Mouse (Mus musculus) limb, embryonic 14.5 days (tissue): ENCODE data around the gene Tmem86a. TPM values are rescaled to one million over a fixed set of nuclear protein-coding genes. Genes with fewer than 3 reads are reported as not detected.

Source experiments
- ATAC-seq: fragments of 200-750 bp; cut with Nextera tagmentation; 2 replicates; pipeline ENCODE4 v1.8.0; 2017; ENCODE audit warnings: low read depth, moderate number of reproducible peaks, moderate TSS enrichment; ENCODE audit not compliant: low FRiP score
- DNase-seq: peaks from one replicate; pipeline ENCODE4 v3.0.0-alpha.2; 2015; ENCODE audit warnings: low spot score
- H3K27ac ChIP-seq: fragments of 300-500 bp; sonication (generic); replicated peaks from 2 replicates; pipeline ENCODE4 v1.5.1; 2014; ENCODE audit warnings: low read depth, mild to moderate bottlenecking, low read length, moderate library complexity, mixed read lengths
- H3K27me3 ChIP-seq: fragments of 300-500 bp; sonication (generic); 2 replicates; pipeline ENCODE4 v1.6.1; 2014; ENCODE audit warnings: low read length, mixed read lengths; ENCODE audit not compliant: control insufficient read depth, insufficient read depth
- H3K36me3 ChIP-seq: fragments of 300-500 bp; sonication (generic); 2 replicates; pipeline ENCODE4 v1.6.1; 2014; ENCODE audit warnings: mild to moderate bottlenecking, low read length, moderate library complexity, mixed read lengths; ENCODE audit not compliant: control insufficient read depth, insufficient read depth
- H3K4me1 ChIP-seq: fragments of 300-500 bp; sonication (generic); 2 replicates; pipeline ENCODE4 v1.6.1; 2014; ENCODE audit warnings: antibody characterized with exemption, low read length, mixed read lengths; ENCODE audit not compliant: control insufficient read depth, insufficient read depth
- H3K4me2 ChIP-seq: fragments of 300-500 bp; sonication (generic); replicated peaks from 2 replicates; pipeline ENCODE4 v1.6.1; 2014; ENCODE audit warnings: low read depth, mild to moderate bottlenecking, low read length, moderate library complexity; ENCODE audit not compliant: severe bottlenecking
- H3K4me3 ChIP-seq: fragments of 300-500 bp; sonication (generic); replicated peaks from 2 replicates; pipeline ENCODE4 v1.5.1; 2014; ENCODE audit warnings: low read length
- H3K9ac ChIP-seq: fragments of 300-500 bp; sonication (generic); 2 replicates; pipeline ENCODE4 v1.6.1; 2014; ENCODE audit warnings: mild to moderate bottlenecking, low read depth, low read length, moderate library complexity; ENCODE audit not compliant: severe bottlenecking
- H3K9me3 ChIP-seq: fragments of 300-500 bp; sonication (generic); 2 replicates; pipeline ENCODE4 v1.6.1; 2016; ENCODE audit warnings: low read length; ENCODE audit not compliant: control insufficient read depth
- POLR2A ChIP-seq: fragments of 200-500 bp; IDR thresholded peaks from 2 replicates; pipeline ENCODE4 v1.8.0; 2012; ENCODE audit warnings: inconsistent platforms, mild to moderate bottlenecking, moderate library complexity, borderline replicate concordance; ENCODE audit not compliant: insufficient read depth, insufficient read length; ENCODE audit errors: extremely low read depth
- WGBS: fragments of 180-500 bp; shearing (Covaris S2); extraction: QIAGEN DNeasy Blood & Tissue Kit; methylation state at CpG from one replicate; pipeline ENCODE4 v1.1.7; 2014; 5-methylcytosine and 5-hydroxymethylcytosine counted together
- polyA plus RNA-seq, 2 experiments: library from polyadenylated mRNA; depleted of rRNA in 1 of 2; stranded (reverse) in 1 of 2; unstranded in 1 of 2; fragments of >200 nt; fragmentation: Nextera tagmentation in 1 of 2; extraction: Ambion mirVana in 1 of 2; gene quantifications; 2 replicates each; pipeline versions ENCODE4 v1.2.1 to v1.2.3; 2012 to 2014

Tmem86a gene
- polyA plus RNA-seq, 2 experiments, result 20.6 to 21.0 TPM

DNA sequence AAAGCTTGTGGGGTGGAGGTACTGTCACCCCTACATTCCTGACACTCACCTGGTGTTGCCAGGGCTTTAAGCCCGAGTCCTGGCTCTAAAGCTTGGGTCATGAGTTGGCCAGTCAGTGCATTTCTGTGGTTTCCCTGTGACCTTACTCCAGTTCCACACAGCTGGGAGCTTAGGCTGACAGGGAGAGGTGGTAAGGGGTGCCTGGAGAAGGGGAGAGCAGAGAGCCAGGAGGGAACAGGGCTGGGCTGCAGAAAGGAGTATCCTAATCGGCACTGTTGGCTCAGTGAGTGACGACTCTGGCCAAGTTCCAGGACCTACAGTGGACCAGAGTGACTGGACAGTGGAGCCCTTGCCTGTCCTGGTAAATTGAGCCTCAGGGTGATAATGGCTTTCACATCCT, 1.9 kb downstream of the Tmem86a start:
- 22% methylated on average over 3 of the region's 3 CpGs for WGBS
- H3K36me3 ChIP-seq, result peaks cover 9% of the 10 kb centered on the region; the same call in 1 of the 2 replicates
- H3K27me3 ChIP-seq, result no peaks in the 10 kb centered on the region
- peak; percentile 27 for DNase-seq
- peak overlapping the region; percentile 80 for H3K4me3 ChIP-seq
- peaks cover 21% of the 10 kb centered on the region for H3K4me1 ChIP-seq
- H3K9ac ChIP-seq, result peak overlapping the region; percentile 38
- H3K27ac ChIP-seq, result peak overlapping the region; percentile 64
- no peak for TF ChIP-seq POLR2A
- H3K9me3 ChIP-seq, result no peaks in the 10 kb centered on the region
- no peak for ATAC-seq
- peak overlapping the region; percentile 63 for H3K4me2 ChIP-seq

DNA sequence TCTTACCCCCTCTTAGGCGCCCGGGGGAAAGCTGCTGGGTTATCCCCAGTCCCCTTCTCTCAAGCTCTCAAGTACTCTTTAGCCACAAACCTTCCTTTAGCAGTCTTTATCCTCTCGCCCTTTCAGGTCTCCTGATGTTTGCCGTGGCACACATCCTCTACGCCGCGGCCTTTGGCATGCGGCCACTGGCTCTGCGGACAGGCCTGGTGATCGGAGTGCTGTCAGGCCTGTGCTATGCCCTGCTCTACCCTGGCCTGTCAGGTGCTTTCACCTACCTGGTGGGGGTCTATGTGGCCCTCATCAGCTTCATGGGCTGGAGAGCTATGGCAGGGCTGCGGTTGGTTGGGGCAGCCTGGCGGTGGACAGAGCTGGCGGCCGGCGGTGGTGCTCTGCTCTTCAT, 2.9 kb downstream of the Tmem86a start:
- Histone ChIP-seq H3K36me3 (peaks cover 9% of the 10 kb centered on the region; the same call in 1 of the 2 replicates), H3K9me3 (no peaks in the 10 kb centered on the region), H3K9ac (no peak overlapping the region), H3K27me3 (no peaks in the 10 kb centered on the region), H3K4me1 (peaks cover 21% of the 10 kb centered on the region), H3K4me3 (no peak overlapping the region), H3K4me2 (no peak overlapping the region), H3K27ac (0 out of 2 replicates have a peak overlapping the region, but pooled peaks have one; percentile 64)
- TF ChIP-seq POLR2A, result no peak
- 91% methylated on average over 15 of the region's 15 CpGs for WGBS
- no peak for DNase-seq
- no peak for ATAC-seq

DNA sequence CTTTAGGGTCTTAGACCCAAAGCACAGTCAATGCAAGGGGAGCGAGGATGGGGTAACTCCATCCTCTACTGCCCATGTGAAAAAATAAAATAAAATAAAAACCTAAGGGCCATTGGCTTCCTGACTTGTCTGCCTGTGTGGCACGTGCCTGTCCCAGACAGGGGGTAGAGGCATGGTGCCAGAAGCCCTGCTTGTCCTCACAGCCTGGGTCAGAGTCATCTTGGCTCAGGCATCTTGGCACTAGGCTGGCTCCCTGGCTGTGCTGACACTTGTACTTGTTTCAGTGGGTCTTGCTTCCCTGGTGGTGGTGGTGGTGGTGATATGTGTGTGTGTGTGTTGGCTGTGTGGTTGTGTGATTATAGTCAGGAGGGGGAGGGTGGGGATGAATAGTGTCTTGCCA, 4.3 kb downstream of the Tmem86a start:
- no peak overlapping the region for H3K4me3 ChIP-seq
- no peaks in the 10 kb centered on the region for H3K27me3 ChIP-seq
- ATAC-seq, result no peak

GRCm38 (mm10) chr7:47055744-47056143, 5.3 kb downstream of the Tmem86a start:
- no peak for ATAC-seq
- Histone ChIP-seq H3K4me1 (peaks cover 17% of the 10 kb centered on the region), H3K27ac (no peak overlapping the region), H3K9me3 (no peaks in the 10 kb centered on the region), H3K27me3 (no peaks in the 10 kb centered on the region), H3K36me3 (peaks cover 9% of the 10 kb centered on the region; the same call in 1 of the 2 replicates), H3K4me3 (no peak overlapping the region), H3K4me2 (no peak overlapping the region), H3K9ac (no peak overlapping the region)
- no peak for TF ChIP-seq POLR2A
- WGBS, result 83% methylated on average over 9 of the region's 9 CpGs
- no peak for DNase-seq

More for the DNA sequence above, 4.3 kb downstream of the Tmem86a start:
- DNase-seq, result no peak
- Histone ChIP-seq H3K4me1 (peaks cover 21% of the 10 kb centered on the region), H3K9me3 (no peaks in the 10 kb centered on the region), H3K27ac (no peak overlapping the region), H3K36me3 (peaks cover 9% of the 10 kb centered on the region; the same call in 1 of the 2 replicates), H3K9ac (no peak overlapping the region), H3K4me2 (no peak overlapping the region)
- TF ChIP-seq POLR2A, result no peak
- WGBS, result 87% methylated on average over 2 of the region's 2 CpGs

DNA sequence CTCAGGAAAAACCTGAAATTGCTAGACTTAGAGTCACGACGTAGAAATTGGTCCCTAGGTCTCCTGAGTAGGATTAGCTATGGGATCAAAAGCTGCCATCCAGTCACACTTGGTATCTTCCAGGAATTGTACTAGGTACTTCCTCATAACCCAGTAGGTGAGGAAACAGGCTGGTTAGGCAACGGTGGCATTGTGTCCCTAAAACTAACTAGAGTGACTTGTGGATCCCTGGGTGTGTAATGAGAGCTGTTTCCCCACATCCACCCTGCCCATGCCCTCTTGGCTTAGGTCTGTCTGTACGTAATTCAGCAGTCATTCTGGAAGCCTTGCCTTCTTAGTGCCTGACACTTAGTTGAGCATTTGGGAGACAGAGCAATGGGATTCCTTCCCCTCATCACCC, 5.9 kb downstream of the Tmem86a start:
- H3K4me3 ChIP-seq, result no peak overlapping the region
- peaks cover 14% of the 10 kb centered on the region for H3K4me1 ChIP-seq
- H3K36me3 ChIP-seq, result peaks cover 9% of the 10 kb centered on the region; the same call in 1 of the 2 replicates
- no peak overlapping the region for H3K4me2 ChIP-seq
- no peak for TF ChIP-seq POLR2A
- H3K9ac ChIP-seq, result no peak overlapping the region
- H3K27me3 ChIP-seq, result no peaks in the 10 kb centered on the region
- ATAC-seq (no peak), DNase-seq (no peak)
- 80% methylated on average over 4 of the region's 4 CpGs for WGBS
- H3K27ac ChIP-seq, result no peak overlapping the region
- H3K9me3 ChIP-seq, result no peaks in the 10 kb centered on the region

DNA sequence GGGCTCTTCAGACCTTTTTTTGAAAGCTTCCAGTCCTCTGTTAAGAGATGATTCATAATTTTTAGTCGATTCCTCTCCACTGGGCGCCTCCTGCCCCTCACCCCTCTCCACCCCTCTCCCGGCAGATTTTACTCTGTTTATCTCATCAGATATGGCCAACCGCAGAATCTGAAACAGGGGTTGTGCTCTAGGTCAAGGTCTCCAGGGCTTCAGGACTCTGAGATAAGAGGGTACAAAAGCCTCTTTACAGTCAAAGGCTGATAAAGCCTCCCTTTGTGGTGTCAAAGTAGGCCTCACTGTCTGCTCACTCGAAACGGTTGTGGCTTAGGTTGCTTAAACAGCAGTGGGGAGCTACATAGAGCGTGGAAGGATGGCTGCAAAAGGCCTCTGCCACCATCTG, 8.9 kb downstream of the Tmem86a start:
- H3K27me3 ChIP-seq, result no peaks in the 10 kb centered on the region
- no peak for TF ChIP-seq POLR2A
- 87% methylated on average over 7 of the region's 7 CpGs for WGBS
- H3K9me3 ChIP-seq, result no peaks in the 10 kb centered on the region
- ATAC-seq (no peak), DNase-seq (no peak)
- no peak overlapping the region for H3K9ac ChIP-seq
- no peak overlapping the region for H3K27ac ChIP-seq
- H3K36me3 ChIP-seq, result peaks cover under 1% of the 10 kb centered on the region; the same call in 1 of the 2 replicates
- no peak overlapping the region for H3K4me3 ChIP-seq
- no peaks in the 10 kb centered on the region for H3K4me1 ChIP-seq
- H3K4me2 ChIP-seq, result no peak overlapping the region
